In genomic region chr5:110809667-110810325, GRCm38 (mm10) we compare ENCODE assay signal across 8 mouse cellular contexts. TPM values are rescaled to one million over a fixed set of nuclear protein-coding genes. Genes with fewer than 3 reads are reported as not detected.
DNase-seq lines count a peak whose midpoint lies in the region; ATAC-seq lines count a peak whose summit lies in the region.

Gene Ulk1 (minus strand): TSS chr5:110810097.

- under 1% methylated on average over 79 of the region's 80 CpGs for WGBS in hindbrain, embryonic 12.5 days

- DNase-seq in Muller cell, postnatal 12 days (ENCODE audit: inconsistent ontology term), result peak; percentile 99
- peak; percentile 100 for DNase-seq in cerebellum, adult 9-11 months
- peak; percentile 99 for DNase-seq in frontal cortex, postnatal 10 days (ENCODE audit: low spot score in 2 of 2)
- peak; percentile 98 to 99 for DNase-seq in layer of hippocampus, postnatal 14 days (ENCODE audit: low spot score in 2 of 2)
- peak; percentile 100 for DNase-seq in lung, postnatal 14 days
- peak; percentile 97 for DNase-seq in retina, adult 2 months (ENCODE audit: low read depth, low spot score)
- peak; percentile 100 for DNase-seq in thymus, postnatal 36 days

- H3K36me3 ChIP-seq in hindbrain, embryonic 12.5 days, result peaks cover 8% of the 10 kb centered on the region; the same call in 1 of the 2 replicates

- peak; percentile 94 for ATAC-seq in hindbrain, embryonic 12.5 days (ENCODE audit: low FRiP score)

- H3K27me3 ChIP-seq in hindbrain, embryonic 12.5 days, result no peaks in the 10 kb centered on the region

- peak within 1 kb of the TSS; percentile 96 for H3K4me3 ChIP-seq in hindbrain, embryonic 12.5 days

- no peaks in the 10 kb centered on the region for H3K9me3 ChIP-seq in hindbrain, embryonic 12.5 days (replicated peaks)

- peak within 1 kb of the TSS; percentile 99 for H3K4me2 ChIP-seq in hindbrain, embryonic 12.5 days (replicated peaks)

- H3K9ac ChIP-seq in hindbrain, embryonic 12.5 days, result peak within 1 kb of the TSS; percentile 98

- H3K4me1 ChIP-seq in hindbrain, embryonic 12.5 days, result peaks cover 42% of the 10 kb centered on the region

- H3K27ac ChIP-seq in hindbrain, embryonic 12.5 days, result peak within 1 kb of the TSS; percentile 87

RNA-seq across cellular contexts. Expression of gene Ulk1, which starts in this region (rescaled TPM):
- 35.4 and 38.1 TPM in 2 replicates for polyA plus RNA-seq in hindbrain, embryonic 12.5 days (2016; fragmentation: Nextera tagmentation; extraction: Ambion mirVana)
- 10 to 100 TPM; 66.6 to 67.6 TPM for total RNA-seq in layer of hippocampus, postnatal 14 days (2021)

Comparison
In these comparisons a context has a peak if more than half of its experiments do, and no peak if none do; other contexts are left out.
1. Peak in every context shown above with its lines: DNase-seq, ATAC-seq, H3K4me3 ChIP-seq and H3K27ac ChIP-seq.